ENCODE assay signal across 35 mouse cellular contexts in the genomic region with DNA sequence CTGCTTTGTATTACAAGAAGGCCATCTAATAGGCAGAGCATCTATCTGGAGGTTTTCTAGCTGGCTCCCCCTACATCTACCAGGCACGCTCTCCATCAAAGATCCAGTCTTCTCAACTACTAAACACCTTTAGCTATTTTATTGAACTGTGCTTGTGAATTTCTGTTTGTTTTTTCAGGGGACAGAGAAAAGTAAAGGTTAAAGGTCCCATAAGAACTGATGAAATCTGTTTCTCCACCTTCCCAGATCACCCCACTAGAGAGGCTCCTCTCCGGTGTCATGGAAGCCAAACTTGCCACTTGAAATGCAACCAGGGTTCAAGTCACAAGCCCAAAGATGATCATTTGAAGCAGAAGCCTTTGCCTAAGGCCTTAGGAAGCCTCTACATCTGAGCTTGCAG.
"Had no signal": no experiment of that assay in that cellular context is flagged by ENCODE, and none has a peak within 500 bp of the region (broad histone marks: within the 10 kb centered on the region; RNA-seq: fewer than 3 reads in every experiment).

No protein-coding gene starts in this region.

- H3K4me1 ChIP-seq: intestine, embryonic 15.5 days had no signal

- H3K36me3 ChIP-seq: heart, embryonic 10.5 days; heart, embryonic 12.5 days; heart, embryonic 13.5 days; heart, embryonic 15.5 days; hindbrain, embryonic 10.5 days; hindbrain, embryonic 12.5 days; hindbrain, embryonic 13.5 days; hindbrain, embryonic 15.5 days; intestine, embryonic 15.5 days; kidney, embryonic 15.5 days had no signal

- ATAC-seq: hindbrain, embryonic 16.5 days; hindbrain, postnatal 0 days; inflammation-experienced regulatory T-cells, adult 6 months; intestine, embryonic 15.5 days; intestine, embryonic 16.5 days; intestine, postnatal 0 days had no signal

- H3K4me3 ChIP-seq: heart, embryonic 10.5 days; heart, embryonic 12.5 days; heart, embryonic 13.5 days; heart, embryonic 15.5 days; hindbrain, embryonic 10.5 days; hindbrain, embryonic 12.5 days; hindbrain, embryonic 13.5 days; hindbrain, embryonic 15.5 days; intestine, embryonic 15.5 days; kidney, embryonic 15.5 days; layer of hippocampus, adult 2 months had no signal

- H3K27ac ChIP-seq: heart, embryonic 10.5 days; heart, embryonic 13.5 days; heart, embryonic 15.5 days; hindbrain, embryonic 10.5 days; hindbrain, embryonic 12.5 days; hindbrain, embryonic 13.5 days; hindbrain, embryonic 14.5 days; hindbrain, embryonic 15.5 days; hindbrain, postnatal 0 days; intestine, embryonic 15.5 days; kidney, embryonic 15.5 days; kidney, postnatal 0 days; layer of hippocampus, adult 2 months had no signal

- H3K9me3 ChIP-seq: heart, embryonic 10.5 days; heart, embryonic 12.5 days; heart, embryonic 13.5 days; heart, embryonic 15.5 days; hindbrain, embryonic 10.5 days; hindbrain, embryonic 12.5 days; hindbrain, embryonic 13.5 days; hindbrain, embryonic 15.5 days; intestine, embryonic 15.5 days; kidney, embryonic 15.5 days had no signal

- DNase-seq: heart, postnatal 10 days; heart, postnatal 14 days; heart, postnatal 36 days; heart, postnatal 4 days; kidney, adult 11 months; kidney, adult 18-20 months; kidney, adult 2 months; kidney, adult 8-10 months; kidney, adult 9 months; kidney, postnatal 10 days; kidney, postnatal 14 days; kidney, postnatal 25 days; kidney, postnatal 36 days; kidney, postnatal 4 days; layer of hippocampus, adult 9-11 months; layer of hippocampus, postnatal 36 days had no signal

- H3K4me2 ChIP-seq: heart, embryonic 11.5 days; heart, embryonic 12.5 days; heart, embryonic 13.5 days; heart, embryonic 15.5 days; hindbrain, embryonic 12.5 days; hindbrain, embryonic 13.5 days; hindbrain, embryonic 14.5 days; hindbrain, embryonic 15.5 days; intestine, embryonic 15.5 days; kidney, embryonic 15.5 days had no signal

- H3K9ac ChIP-seq: heart, embryonic 12.5 days; heart, embryonic 13.5 days; heart, embryonic 15.5 days; hindbrain, embryonic 12.5 days; hindbrain, embryonic 13.5 days; hindbrain, embryonic 14.5 days; hindbrain, embryonic 15.5 days; intestine, embryonic 15.5 days; kidney, embryonic 15.5 days had no signal

- H3K27me3 ChIP-seq: heart, embryonic 12.5 days; heart, embryonic 15.5 days; hindbrain, embryonic 12.5 days; hindbrain, embryonic 15.5 days; intestine, embryonic 15.5 days; kidney, embryonic 15.5 days had no signal
